Mouse (Mus musculus) forelimb bud, embryonic 11.5 days (tissue): ENCODE measurements around the gene Mrpl37.

ENCODE experiments used
- DNase-seq: peaks from one replicate; pipeline ENCODE4 v3.0.0-alpha.2; 2012; ENCODE audit warnings: low read depth, low spot score

The Mrpl37 gene

GRCm38 (mm10) chr4:107019027-107019426, 47.6 kb downstream of the Mrpl37 start:
- no peak for DNase-seq

DNA sequence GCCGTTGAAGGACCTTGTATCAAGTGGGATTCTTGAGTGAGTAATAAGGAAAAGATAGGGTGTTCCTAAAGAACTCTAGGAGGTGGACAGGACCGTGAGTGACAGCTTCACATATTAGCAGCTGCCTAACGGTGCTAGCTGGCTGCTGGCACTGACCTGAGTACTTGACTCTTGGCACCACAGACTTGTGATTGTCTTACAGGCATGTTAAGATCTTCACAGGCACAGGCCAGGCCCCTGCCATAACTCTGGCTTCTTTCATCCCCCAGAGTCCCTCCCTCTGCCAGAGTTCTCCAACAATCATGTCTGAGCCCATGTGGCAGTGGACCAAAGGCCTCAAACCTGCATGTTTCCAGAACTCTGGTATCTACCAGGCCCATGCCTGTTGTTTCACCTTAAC, 48.1 kb downstream of the Mrpl37 start:
- DNase-seq: no peak

DNA sequence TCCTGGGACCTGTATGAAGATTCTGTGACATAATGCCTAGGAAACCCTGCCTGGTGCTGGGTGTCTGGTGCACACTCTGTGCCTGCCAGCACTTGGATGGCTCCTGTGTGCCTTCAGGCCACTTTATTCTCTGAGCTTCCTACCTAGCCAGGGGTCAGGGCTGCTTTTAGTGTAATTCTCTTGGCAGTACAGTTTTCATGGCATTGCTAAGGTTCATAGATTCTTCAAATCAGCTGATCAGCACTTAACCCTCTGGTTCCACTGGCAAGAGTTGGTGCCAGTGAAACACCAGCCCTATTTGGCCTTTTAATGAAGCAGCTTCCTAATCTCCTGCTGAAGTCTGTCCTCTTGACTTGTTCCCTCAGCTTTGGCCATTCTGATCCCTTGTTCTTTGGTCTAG, 49.4 kb downstream of the Mrpl37 start:
- DNase-seq: no peak

DNA sequence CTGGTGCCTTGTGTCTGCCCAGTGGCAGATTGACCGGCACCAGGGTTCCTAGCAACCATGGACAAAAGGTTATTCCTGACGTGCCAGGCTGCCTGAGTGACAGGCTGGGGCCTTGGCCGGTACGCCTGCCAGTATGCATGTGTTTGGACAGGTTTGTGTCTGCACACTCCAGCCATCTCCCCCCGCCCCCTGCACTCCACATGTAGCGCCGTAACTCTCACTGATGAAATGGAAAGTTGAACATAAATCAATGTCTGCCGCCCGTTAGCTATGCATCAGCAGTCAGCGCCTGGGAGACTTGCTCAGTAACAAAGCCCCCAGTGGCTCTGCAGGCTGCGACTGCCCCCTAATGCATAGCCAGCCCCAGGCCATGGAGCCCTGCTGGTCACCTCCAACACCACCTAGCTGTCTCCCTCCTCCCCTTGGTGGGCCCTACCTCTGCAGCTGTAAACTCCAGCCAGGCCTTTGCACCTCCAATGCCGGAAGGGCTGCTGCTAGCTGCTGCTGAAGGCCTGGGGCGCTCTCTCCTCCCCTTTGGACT, 50.6 kb downstream of the Mrpl37 start:
- peak; percentile 74 for DNase-seq

GRCm38 (mm10) chr4:107013817-107014260, 52.8 kb downstream of the Mrpl37 start:
- DNase-seq: no peak

- DNase-seq: peak; percentile 42
Observed at GRCm38 (mm10) chr4:107013119-107013816, 53.4 kb downstream of the Mrpl37 start.

GRCm38 (mm10) chr4:107012574-107012973, 54.1 kb downstream of the Mrpl37 start:
- DNase-seq: no peak

GRCm38 (mm10) chr4:107012005-107012478, 54.6 kb downstream of the Mrpl37 start:
- no peak for DNase-seq

GRCm38 (mm10) chr4:107011325-107012004, 55.2 kb downstream of the Mrpl37 start:
- no peak for DNase-seq

GRCm38 (mm10) chr4:107009548-107009947, 57.1 kb downstream of the Mrpl37 start:
- DNase-seq: no peak

- no peak for DNase-seq
Observed at GRCm38 (mm10) chr4:107008161-107008560, 58.5 kb downstream of the Mrpl37 start.

- no peak for DNase-seq
Observed at GRCm38 (mm10) chr4:107007359-107007758, 59.3 kb downstream of the Mrpl37 start.

- no peak for DNase-seq
Observed at GRCm38 (mm10) chr4:107006807-107007206, 59.9 kb downstream of the Mrpl37 start.

DNA sequence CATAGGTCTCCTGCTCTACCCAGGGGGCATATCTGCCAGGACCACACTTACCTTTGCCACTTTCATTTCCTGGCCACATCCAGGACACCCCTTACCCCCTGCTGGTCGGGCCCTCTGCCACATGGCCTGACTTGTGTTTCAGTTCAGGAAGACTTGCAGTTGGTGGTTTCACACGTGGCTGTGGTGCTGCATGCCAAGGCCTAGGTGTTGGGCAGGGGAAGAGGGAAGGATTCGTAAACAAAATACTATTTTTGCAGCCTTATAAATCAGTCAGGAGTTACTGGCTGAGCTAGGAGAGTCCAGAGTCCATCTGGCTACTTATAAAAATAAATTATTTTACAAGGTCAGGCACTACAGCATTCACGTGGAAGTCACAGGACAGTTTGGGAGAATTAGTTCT, 60.4 kb downstream of the Mrpl37 start:
- no peak for DNase-seq
